Mouse (Mus musculus) adrenal gland, adult (tissue): ENCODE data around the gene Copz2.
"Not testable (repeated sequence)": the region's sequence is repeated elsewhere in the genome, so short reads cannot be mapped to it uniquely, and the experiment has no call there.

ENCODE experiments used
- DNase-seq, 2 experiments: peaks; one replicate each; pipeline ENCODE4 v3.0.0; 2022 to 2023; ENCODE audit warnings: low spot score in 1 of 2; ENCODE audit not compliant: inconsistent age in 2 of 2

Copz2 gene

DNA sequence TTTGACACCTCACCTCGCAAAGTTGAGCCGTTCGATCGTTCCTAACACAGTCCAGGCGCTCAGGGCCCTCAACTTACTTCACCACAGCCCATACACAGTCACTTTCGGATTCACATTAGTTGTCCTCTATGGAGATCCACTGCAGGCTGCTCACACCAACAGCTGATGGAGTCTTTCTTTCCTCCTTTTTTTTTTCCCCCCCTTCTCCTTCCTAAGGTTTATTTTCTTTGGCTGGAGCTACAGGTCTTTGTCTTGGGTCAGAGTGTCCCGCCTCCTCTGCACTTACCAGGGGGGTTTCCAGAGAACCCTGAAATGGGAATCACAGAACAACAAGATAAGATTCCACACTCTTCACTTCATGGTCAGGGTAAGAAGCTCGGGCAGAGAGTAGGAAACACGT lies 21.8 kb upstream of the Copz2 start:
- DNase-seq: no peak

DNA sequence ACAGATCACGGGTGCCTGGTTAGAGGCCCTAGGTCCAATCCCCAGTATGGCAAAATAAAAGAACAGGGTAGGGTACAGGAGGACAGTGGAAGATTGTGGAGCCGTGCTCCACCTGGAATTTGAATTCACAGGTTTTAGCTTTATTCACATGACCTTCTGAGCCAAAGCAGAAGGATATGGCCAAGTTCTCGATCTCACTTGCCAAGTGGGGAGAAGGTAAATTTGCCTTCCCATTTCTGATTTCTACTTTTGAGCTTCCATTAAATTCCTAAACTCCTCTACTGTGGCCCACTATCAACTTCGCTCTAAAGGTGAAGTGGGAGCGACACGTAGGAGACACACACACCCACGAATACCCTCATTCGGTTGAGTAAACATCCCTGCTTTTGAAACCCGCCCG lies 20.8 kb upstream of the Copz2 start:
- no peak for DNase-seq

DNA sequence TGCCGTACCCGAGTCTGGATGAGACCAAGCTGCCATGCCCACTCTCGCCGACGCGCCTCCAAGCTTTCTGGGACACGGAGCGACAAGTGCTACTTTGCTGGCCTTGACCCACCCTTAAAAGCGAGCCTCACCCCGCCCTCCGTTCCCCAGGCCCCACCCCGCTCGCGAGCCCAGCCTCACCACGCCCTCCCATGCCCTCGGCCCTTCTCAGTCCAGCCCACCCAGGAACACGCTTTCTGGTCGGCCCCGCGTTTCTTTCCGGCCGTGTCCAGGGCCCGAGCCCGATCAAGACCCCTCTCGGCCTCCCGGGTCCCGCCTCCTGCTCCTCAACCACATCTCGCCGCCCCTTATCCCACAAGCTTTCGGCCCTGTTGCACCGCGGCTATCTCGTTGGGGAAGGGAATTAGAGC lies 20.3 kb upstream of the Copz2 start:
- peak; percentile 93 to 98 for DNase-seq

DNA sequence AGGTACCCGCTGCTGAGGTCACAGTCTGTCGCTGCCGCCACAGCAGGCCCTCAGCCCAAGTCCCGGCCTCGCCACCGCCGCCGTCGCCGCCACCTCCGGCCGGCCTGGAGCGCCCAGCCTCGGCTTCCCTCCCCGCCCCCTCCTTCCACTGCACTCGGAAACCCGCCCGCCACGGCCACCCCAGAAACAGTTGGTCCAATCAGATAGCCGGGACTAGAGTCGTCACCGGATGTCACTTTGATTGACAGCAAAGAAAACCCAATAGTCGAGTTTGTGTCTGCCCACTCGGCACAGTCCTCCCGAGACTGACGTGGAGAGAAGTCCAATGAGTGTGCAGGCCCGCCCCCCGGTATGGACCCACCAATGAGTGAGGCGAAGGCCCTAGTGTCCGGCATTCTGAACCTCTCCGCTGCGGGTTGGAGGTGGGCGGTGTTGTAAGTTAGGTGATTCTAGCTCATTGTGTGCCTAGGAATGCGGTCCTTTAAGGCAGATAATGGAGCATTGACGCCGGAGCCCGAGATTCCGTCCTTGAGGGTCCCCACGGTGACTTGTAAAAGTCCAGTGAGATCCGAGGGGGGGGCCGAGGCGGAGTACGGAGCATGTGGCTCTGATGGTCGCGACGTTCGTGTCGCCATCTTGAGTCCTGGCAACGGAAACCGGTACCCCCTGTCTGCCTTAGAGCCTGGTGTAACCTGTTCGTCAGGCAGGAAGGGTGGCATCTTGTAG lies 19.7 kb upstream of the Copz2 start, which contains the start of gene Nfe2l1:
Nfe2l1 (minus strand) TSS at position 156 of the 726 bp plus-strand sequence.
- DNase-seq: peak; percentile 99

DNA sequence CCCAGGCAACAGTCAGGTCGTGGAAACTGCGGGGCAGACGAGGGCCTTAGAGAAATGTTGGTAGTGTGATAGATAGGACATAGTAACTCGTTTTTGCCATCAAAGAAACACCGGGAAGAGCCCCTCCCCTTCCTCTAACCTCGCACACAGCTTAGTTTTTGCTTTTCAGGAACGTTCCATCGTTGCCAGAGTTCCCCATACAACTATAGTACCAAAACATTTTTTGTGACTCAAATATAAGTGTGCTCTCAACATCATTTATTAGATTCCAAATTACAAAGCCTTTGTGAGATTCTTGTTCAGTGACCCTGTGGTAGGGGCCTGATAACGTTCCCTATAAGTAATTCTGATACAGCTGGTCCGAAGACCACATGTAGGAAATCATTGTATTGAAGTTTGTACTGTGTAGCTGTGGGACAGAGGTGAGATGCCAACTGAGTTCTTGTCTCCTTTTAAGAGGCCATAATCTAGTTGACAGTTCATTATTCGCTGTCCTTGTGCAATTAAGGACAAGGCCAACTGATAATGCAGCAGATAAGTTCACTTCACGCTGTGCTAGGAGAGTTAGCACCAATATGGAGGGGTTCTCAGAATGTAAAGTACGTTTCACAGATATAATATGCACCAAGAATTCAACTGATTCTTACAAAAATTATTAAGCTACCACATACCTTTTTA lies 19.0 kb upstream of the Copz2 start:
- DNase-seq: peak in 1 of 2 experiments; percentile 77

DNA sequence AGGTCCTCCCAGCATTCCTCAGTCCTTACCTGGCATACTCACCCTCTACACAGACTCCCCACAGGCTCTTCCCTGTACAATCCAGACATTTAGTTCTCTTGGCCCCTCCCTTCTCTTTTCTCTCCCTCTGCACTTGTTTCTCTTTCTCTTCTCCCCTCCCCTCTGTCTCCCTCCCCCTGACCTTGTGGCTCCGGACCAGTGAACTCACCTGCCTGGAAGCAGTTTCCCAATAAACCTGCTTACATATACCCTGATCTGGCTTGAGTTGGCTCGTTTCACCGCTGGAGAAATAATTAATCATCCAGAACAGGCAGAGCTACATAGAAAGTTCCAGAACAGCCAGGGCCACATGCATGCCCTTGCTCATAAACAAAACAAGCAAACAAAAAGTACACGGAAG lies 18.2 kb upstream of the Copz2 start:
- peak in 1 of 2 experiments; percentile 80 for DNase-seq

DNA sequence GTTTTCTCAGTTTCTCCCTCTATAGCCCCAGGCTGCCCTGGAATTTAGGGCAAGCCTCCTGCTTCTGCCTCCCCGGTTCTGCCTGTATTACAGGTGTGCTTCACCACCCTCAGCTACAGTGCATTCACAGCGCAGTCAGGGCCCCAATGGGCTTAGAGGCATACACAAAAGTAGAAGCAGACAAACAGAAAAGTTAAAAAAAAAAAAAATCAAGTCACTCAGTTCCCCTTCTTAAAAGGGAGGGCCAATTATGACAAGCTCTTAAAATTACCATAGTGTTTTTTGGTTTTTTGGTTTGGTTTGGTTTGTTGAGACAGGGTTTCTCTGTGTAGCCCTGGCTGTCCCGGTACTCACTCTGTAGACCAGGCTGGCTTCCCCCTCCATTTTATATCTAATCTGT lies 17.1 kb upstream of the Copz2 start:
- DNase-seq: no peak

DNA sequence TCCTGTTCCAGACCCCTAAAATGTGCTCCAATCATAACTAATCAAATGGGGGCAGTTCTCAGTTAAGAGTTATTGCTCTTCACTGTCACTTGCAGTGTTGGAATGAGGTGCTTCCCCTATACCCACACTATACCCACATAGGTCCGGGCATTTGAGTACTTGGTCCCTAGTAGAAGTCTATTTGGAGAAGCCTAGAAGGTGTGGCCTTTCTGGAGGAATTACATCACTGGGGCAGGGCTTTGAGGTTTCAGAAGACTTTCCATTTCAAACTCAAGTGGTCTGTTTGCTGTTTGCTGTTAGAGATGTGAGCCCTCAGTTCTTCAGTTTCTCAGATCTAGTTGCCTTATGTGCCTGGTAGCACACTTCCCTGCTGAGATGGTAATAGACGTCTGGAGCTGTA lies 16.7 kb upstream of the Copz2 start:
- DNase-seq: no peak

DNA sequence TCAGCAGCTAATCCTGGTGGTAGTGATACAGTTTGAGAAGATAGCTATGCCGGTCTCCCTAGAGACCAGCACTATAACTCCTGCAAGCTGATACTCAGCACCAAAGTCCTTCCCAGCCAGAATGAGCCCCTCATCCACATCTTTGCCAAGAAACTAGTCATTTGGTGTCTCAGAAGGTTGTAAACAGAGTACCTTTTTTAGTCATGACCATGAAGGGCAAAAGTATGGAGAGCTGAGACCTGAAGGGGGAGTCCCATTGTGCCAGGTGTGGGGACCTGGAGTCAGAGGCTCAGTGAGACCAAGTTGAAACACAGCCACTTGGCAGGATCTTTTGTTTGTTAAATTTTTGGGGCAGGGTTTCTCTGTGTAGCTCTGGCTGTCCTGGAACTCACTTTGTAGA lies 15.5 kb upstream of the Copz2 start:
- no peak for DNase-seq

DNA sequence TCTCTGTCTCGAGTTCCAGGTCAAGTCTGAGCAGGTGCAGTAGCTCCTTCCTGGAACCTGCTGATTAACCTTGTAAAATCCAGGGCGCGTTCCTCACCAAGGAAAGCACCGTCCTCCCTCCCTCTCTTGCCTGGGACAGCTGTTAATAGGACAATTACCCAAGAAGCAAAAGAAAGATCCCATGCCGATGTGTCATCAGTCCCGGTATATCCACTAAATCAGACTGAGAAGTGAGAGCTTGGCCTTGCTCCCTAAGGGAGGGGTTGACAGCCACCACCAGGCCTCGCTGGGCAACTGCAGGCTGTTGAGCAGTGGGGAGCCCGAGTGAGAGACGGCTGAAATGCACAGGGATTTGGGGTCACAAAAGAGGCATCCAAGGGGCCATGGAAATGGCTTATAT lies 12.4 kb upstream of the Copz2 start:
- DNase-seq: peak; percentile 60 to 81

DNA sequence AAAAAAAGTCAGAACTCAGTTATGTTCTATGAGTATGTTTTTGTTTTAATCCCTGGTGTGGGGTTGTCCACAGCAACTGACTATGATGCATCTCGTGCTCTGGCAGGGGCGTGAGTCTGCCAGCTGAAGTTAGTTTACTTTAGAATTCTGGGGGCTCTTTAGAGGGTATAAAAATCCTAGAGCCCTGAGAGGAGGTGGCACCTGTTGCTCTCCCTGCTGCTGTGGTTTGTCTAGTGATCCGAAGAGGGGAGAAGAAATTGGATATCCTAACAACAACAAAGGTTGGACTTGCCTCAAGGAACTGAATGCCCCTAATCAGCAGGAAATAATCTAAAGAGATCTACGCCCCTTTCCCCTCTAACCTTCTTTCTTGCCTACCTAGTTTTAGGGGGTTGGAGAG lies 11.3 kb upstream of the Copz2 start:
- DNase-seq: no peak

DNA sequence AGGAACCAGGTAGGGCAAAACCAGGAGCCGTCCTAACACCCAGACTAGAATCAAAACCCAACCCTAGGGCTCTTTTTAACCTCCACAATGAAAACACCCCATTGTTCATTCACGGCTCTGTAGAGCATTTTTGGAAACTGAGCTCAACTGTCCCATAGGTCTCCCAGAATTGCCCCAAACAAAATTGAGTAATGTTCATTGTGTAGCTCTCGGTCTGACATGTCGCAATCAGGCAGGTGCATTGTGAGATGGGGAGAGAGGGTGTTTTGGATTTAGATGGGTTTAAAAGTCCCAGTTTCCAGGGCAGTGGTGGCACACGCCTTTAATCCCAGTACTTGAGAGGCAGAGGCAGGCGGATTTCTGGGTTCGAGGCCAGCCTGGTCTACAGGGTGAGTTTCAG lies 10.2 kb upstream of the Copz2 start:
- no peak for DNase-seq

DNA sequence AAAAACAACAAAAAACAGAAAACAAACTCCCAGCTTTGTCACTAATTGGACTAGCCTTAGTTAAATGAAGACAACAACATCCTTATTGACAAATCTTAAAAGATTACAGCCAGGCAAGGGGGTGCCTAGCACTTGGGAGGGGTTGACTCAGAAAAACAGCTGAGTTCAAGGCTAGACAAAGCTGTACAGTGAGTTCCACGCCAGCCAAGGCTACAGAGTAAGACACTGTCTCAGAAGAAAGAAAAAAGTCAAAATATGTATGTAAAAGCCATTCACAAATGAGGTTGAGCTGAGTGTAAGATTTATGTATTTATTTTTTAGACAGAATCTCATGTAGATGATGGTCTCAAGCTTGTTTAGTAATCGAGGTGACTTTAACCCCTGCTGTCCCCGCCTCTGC lies 9.8 kb upstream of the Copz2 start:
- peak in 1 of 2 experiments; percentile 64 for DNase-seq

DNA sequence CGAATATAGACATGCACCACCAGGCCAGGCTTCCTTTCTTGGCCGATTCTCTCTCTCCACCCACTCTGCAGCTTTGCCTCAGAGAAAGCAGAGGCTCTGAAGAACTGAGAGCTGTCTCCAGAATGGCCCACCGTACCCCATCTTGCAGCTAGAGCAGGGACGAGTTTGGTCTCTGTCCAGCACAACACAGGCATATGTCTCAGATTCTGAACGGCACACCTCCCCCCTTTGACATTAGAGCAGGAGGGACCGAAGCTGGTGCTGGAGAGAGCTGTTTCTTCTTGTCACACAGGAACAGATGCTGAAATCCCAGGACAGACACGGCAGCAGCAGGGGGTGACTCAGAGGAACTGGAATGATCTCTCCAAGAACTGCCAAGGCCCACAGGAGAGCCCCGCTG lies 9.4 kb upstream of the Copz2 start:
- peak; percentile 70 to 82 for DNase-seq

DNA sequence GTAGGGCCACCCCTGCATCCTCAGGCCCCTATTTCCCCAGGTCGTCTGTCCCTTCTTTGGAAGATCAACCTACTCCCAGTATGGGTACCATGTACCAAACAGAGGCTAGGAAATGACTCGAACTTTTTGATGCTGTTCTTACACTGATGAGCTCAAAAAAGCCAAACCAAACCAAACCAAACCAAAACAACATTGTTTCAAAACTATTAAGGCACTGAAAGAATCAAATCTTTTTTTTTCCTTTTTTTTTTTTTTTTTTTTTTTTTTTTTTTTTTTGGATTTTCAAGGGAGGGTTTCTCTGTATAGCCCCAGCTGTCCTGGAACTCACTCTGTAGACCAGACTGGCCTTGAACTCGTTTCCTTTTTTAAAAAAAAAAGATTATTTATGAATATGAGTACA lies 6.0 kb upstream of the Copz2 start:
- no peak for DNase-seq

DNA sequence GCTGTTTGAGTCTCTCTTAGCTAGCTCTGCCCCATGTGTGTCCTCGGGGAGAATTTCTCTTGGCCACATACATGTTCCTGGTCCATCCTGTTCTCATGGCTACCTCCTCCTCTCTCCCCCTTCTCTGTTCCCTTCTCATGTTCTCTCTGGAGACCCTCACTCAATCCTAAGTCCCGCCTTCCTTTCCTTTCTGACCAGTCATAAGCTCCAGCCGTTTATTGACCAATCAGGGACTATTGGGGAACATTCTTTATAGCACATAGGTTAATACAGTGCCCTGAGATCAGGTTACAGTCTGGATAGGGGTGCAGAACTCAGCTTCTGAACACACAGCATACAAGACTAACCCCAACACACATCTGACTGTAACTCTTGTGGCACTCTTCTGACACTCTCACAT lies 2.4 kb upstream of the Copz2 start:
- DNase-seq: peak in 1 of 2 experiments; percentile 16

DNA sequence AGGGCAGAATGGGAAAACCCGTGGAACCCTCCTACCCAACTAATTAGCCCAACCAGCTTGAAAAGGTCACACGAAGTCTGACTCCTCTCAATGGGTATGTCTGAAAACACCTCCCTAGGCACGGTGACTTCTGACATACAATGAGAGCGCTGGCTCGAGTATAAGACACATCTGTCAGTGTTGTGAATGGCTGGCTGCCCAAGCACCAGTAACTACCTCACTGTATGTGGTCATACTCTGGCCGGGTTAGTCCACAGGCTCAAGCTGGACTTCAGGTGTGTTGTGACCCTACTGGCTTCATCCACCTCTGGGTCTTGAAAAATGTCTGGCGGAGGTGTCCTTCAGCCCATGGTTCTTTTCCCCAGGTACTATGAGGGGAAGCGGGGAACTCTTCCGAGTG lies 976 bp upstream of the Copz2 start:
- DNase-seq: peak in 1 of 2 experiments; percentile 25

DNA sequence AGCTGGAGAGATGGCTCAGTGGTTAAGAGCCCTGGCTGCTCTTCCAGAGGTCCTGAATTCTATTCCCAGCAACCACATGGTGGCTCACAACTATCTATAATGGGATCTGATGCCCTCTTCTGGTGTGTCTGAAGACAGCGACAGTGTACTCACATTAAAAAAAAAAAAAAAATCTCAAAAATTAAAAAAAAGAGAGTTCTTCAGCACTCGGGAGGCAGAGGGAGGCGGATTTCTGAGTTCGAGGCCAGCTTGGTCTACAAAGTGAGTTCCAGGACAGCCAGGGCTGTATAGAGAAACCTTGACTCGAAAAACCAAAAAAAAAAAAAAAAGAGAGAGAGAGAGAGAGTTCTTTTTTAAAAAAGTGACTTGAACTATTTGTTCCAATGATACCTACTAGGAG lies 525 bp upstream of the Copz2 start:
- not testable (repeated sequence) for DNase-seq

DNA sequence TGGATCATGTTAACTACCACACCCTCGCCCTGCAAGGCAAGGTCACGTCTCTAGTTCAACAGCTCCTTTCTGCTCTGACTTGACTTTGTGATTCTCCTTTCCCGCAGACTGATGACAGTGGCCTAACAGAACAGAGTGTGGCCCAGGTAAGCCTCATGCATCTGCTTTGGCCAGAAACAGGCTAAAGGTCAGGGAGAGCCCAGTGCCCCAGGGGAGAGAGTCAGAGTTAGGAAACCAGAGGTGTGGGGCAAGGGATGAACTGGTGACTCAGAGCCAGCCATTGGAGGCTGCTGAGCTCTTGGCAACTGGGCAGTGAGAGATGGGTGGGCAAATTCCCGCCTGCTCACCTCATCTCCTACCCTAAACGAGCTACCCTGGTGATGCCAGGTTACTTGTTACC lies 7.8 kb downstream of the Copz2 start:
- DNase-seq: peak; percentile 32 to 84

DNA sequence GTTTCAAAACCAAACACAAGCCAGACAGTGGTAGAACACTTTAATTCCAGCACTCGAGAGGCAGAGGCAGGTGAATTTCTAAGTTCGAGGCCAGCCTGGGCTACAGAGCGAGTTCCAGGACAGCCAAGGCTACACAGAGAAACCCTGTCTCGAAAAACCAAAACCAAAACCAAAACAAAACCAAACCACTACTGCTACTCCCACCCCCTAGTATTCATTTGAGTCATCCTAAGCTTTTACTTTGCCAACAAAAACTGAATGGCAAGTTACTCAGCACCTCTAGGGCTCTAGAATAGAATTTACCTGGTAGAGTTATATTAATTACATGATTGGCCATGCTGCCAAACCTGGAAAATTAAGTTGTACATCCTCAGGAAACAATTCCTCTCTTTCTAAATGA lies 10.0 kb downstream of the Copz2 start:
- DNase-seq: no peak

DNA sequence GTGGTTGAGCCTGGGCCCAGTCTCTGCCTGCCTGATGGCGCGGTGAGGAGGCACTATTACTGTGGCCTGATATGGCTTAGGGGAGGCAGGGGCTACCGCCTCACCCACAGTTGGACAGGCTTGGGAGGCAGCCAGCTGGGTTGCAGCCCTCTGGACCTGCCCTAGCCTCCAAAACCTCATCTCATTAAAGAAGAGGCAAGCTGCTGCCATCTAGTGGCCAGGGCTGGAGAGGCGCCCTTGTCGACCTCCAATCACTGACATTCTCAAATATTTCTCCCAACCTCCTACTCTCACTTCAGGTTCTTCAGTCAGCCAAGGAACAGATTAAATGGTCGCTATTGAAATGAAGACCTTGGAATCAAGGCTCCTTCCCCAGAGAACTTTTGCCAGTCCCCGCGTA lies 10.9 kb downstream of the Copz2 start:
- DNase-seq: peak; percentile 78 to 91

DNA sequence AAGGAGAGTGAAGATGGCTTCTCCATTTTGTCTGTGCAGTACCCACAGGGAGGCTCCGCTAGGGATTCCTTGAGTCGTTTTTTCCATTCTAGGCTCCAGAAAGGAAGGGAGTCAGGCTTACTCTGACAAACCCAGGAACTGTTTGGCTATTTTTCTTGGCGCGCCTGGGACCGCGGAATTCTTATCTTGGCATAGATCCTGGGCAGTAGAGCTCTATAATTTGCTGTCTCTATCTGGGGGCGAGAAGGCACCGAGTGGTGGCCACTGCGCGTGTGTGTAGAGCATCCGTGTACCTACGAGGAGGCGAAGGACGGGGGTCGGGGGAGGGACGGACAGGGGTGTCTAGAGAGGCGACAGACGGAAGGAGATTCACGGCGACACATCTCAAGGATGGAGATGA lies 11.8 kb downstream of the Copz2 start:
- DNase-seq: peak; percentile 68 to 83

DNA sequence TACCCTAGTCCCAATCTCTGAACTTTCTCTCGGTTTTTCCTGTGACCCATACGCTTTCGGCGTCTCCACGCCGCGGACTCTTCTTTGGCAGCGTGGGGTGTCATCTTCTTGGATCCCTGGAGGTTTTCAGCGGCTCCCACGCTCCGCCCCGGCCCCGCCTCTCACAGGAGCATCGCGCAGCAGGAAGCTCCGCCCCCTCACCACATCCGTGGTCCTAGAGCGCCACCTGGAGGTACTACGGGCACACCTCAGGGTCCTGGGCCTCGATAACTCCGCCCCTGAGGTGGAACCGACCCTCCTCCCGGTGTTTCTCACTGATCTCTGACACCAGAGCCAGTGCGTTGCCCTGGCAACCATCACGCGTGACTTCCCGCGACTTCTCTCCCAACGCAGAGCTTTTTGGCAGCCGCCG lies 12.2 kb downstream of the Copz2 start:
- peak; percentile 96 to 99 for DNase-seq
